Mouse (Mus musculus) thymus, postnatal 4 days (tissue): ENCODE results near the gene Ndufs2.

ENCODE experiments used
- DNase-seq: peaks from one replicate; pipeline ENCODE4 v3.0.0; 2021

The Ndufs2 gene

DNA sequence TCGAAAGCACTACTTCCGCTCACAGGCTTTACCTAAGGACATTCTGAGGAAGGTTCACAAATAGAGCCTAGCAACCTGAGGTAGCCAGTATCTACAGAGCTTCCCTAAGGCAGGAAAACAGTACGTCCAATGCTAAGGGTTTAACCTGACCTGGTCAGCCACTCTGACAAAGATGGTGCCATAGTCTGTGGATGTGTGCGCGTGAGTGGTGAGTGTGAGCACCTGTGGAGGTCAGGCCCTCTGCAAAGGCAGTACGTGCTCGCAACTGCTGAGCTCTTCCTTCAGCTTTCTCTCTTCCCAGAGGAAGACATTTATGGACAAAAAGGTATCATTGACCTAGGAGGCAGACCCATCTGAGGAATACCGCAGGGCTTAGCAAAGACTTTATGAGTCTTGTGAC is 27.2 kb upstream of the Ndufs2 start:
- no peak for DNase-seq

DNA sequence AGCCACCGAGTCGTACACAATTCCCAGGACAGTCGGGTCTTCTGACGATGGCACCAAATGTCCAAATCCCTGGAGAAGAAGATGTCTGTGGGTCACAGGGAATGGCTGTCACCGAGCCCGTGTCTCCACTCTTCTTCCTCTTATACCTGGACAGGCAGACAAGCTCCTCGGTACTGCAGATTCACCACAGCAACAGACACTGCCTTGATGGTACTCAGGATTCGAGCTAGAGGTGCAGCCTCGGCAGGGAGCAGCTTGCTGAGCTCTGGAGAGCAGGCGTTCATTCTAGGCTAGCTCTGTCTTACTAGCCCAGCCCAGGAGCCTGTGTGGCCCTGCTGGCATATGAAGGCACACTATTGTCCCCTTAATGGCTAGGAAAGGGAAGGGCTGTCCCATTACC is 26.5 kb upstream of the Ndufs2 start:
- DNase-seq, result no peak

DNA sequence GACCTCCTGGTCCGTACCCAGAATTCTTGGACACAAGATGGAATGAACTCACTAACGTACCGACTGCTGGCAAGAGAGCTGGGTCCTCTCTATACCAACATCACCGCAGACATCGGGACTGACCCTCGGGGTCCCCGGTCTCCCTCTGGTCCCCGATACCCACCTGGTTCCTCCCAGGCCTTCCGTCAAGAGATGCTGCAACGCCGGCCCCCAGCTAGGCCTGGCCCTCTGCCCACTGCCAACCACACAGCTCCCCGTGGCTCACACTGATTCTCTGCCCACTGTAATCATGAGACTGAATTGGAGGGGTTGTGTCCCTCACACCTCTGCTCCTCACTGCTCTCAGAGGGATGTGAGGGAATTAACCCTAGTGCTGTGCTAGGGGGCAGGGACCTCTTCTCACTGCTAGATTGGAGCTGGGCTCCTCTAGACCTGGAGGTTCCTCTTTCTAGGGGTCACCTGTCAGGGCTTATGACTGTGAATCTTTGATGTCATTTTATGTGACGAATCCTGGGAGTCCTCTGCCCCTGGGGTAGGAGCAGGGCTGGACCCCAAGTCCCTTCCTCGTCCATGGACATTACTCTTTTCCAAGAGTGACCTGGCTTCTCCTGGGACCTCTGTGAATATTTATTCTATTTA is 25.0 kb upstream of the Ndufs2 start:
- DNase-seq, result no peak

DNA sequence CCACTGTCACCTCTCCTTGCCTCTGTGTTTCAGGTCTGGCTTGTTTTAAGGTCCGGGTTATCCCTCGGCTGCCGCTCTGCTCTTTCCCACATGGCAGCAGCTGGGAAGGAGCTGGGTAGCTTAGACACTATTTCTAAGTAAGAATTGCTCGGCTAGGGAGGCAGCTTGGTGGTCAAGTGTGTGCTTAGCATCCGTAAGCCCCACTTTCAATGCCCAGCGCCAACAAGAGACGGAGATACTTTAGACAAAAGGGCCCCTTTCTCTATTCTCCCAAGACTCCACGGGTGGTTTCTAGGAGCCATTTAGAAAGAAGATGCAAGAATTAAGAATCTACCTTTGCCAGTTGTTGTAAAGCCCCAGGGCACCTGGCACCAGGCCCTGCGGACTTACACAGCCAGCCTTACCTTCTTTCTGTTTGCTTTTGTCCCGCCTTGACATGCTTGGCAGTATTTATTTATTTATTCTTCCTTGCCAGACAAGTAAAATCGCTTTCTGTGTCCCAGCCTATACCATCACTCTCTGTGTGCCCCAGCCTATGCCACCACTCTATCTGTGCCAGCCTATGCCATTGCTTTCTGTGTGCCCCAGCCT is 24.1 kb upstream of the Ndufs2 start:
- DNase-seq, result no peak

DNA sequence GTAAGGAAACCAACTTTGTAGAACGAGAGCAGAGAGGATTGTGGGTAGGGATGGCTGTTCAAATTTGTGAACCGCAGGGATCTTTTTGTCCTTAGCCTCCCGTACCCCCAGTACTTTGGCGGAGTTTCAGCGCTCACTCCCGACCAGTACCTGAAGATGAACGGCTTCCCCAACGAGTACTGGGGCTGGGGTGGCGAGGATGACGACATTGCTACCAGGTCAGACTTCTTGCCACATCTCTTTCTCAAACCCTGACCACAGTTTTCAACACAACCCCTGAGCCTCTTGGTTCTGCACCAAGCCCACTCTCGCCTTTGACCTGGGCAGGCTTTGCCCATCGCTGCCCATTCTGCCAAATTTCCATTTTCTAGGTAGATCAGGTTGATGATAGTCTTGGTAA is 23.0 kb upstream of the Ndufs2 start:
- no peak for DNase-seq

DNA sequence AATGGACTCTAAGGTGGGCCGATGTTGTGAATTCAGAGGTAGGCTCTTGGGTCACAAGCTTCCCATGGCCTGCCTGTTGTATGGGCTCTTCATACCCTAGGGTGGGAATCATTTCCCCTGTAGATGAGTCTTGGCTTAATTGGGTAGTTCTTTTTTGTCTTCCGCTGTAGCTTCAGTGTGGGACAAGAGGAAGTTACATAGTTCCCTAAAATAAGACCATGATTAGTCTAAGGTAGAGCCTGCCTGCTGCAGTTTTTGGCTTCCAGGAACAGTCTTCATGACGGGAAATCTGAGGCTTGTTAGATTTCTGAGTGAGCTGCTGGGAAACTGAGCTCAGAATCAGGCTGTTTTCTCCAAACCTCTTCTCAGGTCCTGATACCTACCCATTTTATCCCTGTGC is 20.9 kb upstream of the Ndufs2 start:
- no peak for DNase-seq

DNA sequence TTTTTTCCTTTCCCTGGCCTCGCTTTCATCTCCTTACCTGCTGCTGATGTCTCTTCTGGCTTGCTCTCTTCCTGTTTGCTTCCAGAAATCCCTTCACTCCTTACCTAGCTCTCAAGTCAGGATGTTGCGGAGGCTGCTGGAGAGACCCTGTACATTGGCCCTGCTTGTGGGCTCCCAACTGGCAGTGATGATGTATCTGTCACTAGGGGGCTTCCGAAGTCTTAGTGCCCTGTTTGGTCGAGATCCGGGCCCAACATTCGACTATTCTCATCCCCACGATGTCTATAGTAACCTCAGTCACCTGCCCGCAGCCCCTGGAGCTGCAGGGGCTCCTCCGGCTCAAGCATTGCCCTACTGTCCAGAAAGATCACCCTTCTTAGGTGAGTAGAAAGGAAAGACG is 20.4 kb upstream of the Ndufs2 start:
- DNase-seq, result no peak

DNA sequence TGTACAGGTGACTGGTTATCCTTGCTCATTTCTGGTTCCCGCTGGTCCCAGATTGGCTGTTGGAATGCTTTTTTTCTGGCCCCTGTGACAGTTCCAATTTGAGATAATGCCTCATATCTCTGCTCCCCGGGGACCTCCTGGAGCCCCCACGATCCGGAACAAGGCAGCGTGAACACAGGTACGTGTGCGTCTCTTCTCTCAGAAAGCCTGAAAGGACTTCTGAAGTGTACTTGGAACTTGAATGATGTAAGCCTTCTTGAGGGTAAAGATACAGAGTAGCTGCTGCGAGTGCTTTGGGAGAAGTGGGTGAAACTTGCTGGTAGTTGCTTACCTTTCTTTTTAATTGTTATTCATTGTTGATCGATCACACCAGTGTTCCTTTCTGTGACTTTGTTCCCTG is 20.0 kb upstream of the Ndufs2 start:
- DNase-seq, result no peak

DNA sequence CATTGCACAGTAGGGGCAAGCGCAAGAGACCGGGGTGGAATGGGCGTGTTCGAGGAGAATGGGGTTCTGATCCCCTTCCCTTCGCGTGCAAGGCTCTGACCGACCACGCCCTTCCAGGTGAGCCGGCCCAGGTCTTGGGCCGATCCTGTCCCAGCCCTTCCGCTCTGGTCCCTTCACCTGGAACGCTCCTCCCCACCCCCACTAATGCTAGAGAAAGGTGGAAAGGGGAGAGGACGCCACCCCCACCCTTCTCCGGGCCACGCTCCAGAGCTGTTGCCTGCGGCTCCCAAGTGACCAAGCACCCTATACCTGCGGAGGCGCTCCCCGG is 19.3 kb upstream of the Ndufs2 start:
- no peak for DNase-seq

DNA sequence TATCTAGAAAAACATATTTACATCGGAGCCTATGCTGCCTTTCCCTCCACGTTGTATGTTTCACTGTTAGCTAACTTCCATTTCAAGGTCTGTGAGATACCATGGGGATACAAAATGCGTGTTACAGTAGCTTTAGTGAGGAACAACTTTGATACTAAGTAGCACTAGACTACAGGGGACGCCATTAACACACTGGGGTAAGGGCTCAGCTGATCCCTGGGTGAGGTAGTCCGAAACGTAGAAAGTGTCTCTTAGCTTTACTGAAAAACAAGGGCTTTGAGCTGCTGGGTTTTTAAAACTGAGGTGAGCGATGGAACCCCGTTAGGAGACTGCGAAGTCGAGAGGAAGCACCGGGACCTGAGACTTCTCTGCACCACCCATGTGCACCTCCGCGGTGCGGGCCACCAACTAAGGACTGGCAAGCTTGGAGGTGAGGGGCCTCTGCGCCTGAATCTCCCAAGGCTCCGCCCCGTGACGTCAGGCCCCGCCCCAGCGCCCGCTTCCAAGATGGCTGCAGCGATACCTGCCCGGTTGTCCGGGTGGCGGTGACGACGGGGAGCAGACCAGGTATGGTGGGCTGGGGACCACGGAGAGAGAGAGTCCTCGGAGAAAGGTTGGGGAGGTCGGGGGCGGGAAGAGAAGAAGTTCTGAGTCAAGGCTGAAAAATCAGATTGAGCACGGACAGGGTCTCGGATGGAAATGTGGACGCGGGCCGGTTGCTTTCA is 18.8 kb upstream of the Ndufs2 start, which contains the start of gene B4galt3:
TSS of gene B4galt3 (plus strand) at position 481 of the 725 bp plus-strand sequence.
- DNase-seq, result peak; percentile 100

DNA sequence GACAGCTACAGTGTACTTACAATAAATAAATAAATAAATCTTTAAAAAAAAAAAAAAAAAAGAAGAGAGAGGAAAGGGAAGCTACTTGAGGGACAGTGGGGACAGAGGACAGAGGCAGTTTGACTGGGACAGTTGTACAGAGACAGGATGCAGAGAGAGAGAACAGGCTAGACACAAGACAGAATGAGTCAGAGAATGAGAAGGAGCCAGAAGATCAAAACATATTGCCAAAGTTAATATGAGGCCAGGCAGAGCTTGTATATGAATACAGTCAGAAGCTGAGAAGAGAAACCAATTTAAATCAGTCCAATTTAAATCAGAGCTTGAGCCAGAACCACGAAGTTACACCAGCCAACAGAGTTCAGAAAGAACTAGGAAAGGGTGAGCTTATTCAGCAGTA is 17.2 kb upstream of the Ndufs2 start:
- no peak for DNase-seq

DNA sequence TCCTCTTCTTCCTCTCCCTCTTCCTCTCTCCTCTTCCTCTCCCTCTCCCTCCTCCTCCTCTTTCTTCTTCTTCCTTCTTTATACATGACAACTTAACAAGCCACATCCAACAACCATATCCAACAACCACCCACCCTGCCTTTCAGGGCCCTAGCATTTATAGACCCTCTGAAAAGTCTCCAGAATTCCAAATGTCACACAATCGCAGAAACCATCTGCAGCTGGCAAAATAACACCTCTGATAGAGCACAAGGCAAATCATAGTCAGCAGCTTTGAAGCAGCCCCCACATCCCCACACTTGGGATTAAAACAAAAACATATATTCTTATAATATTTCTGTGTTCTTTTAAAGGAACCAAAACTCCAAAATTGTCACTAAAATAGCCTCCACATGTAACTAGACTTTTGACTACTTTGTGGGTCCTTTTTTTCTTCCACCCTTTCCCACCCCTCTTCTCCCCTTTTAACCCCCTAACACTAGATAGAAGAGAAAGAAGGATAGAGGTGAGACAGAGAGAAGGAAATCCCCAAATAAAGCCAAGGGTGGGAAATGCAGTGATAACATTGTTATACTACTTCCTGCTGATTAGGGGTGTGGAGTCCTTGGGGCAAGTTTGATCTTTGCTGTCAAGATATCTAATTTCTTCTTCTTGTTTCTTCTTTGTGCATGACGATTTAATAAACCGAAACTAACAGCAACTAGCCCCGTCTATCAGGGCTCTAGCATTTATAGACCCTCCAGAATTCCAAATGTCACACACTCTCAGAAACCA is 15.0 kb upstream of the Ndufs2 start:
- DNase-seq, result no peak

DNA sequence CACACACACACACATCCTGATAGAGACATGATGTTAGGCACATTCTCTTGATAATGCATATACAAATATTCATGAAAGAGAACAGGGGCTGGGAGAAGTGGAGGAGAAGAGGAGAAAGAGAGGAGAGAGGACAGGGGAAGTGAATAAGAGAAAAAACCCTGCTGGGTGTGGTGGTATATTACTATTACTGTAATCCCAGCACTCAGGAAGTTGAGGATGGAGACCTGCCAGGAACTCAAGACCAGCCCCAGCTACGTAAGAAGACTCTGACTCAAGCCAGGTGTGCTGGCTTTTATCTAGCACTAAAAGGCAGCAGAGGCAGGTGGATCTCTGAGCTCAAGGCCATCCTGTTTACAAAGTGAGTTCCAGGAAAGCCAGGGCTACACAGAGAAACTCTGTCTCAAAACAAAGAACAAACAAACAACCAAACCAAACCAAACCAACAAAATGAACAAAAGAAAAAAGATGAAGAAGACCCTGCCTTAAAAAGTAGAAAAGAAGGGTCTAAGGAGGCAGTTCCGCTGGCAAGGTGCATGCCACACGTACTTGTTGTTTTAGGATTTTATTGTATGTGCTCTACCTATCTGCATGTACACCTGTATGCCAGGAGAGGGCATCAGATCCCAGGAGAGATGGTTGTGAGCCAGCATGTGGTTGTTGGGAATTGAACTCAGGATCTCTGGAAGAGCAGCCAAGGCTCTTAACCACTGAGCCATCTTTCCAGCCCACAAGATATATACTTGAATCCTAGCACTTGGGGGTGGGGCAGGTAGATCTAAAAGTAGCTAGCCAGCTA is 12.7 kb upstream of the Ndufs2 start:
- no peak for DNase-seq

DNA sequence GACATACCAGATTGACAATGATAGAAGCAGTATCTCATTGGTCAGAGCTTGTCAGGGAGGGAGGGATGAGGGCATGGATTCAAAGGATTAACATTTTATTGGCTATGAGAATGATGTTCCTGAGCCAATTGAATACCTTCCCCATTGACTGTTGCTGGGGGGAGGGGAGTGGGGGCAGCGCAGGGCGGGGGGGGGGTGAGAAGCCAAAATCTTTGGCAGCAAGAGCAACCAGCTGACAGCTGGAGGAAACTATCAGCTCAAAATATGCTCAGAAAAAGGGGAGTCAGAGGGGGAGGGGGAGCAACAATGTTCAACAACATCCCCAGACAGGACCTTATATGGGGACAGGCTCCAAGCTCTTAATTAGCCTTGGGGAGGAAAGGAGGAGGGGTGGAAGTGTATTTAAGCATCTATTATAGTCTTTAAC is 12.0 kb upstream of the Ndufs2 start:
- DNase-seq, result no peak

DNA sequence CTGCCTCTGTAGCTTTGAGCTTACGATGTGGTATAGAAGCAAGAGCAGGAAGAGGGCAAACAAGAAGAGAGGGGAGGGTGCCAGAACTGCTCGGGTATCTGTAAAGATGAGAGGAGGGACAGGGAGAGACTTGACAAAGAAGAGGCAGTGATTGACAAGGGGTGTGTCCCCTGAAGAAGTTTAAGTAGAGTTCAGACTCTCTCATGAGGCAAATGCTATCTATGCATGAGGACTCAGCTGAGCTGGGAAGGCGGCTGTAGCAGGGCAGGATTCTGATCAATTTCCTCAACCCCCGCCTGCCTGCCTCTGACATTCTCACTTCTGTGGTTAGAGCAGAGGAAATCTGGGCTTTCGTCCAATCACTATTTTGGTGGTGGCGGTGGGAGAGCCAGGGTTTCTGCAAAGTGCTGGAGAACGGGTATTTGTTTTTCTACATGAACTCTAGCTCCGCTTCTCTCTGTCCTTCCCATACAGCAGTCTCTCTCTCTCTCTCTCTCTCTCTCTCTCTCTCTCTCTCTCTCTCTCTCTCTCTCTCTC is 11.5 kb upstream of the Ndufs2 start:
- no peak for DNase-seq

DNA sequence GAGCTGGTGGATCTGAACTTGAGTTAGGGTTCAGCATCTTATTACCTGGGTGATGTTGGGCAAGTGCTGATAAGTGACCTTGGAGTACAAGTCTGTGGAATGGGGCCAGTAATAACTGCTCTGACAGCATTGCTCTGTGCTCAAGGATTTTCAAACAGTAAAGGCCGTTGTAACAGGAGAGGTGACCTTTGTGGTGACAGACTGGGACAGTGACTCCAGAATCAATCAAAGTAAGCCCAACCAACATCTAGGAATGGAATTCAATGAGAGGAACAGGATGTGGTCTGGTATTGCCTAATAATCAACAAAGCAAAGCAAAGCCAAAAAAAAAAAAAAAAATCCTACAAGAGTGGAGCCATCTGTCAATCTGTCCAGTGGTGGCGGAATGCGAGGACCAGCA is 9.1 kb upstream of the Ndufs2 start:
- DNase-seq, result no peak

DNA sequence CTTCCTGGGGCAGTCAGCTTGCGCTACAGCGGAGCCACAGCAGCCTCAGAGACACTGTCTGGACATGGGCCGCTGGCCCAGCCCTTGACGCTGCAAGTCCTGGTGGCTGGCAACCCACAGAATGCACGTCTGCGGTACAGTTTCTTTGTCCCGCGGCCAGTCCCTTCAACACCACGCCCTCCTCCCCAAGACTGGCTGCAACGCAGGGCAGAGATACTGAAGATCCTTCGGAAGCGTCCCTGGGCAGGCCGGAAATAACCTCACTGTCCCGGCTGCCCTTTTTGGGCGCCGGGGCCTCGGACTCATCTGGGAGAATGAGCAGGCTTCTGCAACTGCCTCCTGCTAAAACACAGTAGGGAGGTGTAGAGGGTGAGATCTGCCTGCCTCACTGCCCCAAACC is 7.7 kb upstream of the Ndufs2 start:
- no peak for DNase-seq

DNA sequence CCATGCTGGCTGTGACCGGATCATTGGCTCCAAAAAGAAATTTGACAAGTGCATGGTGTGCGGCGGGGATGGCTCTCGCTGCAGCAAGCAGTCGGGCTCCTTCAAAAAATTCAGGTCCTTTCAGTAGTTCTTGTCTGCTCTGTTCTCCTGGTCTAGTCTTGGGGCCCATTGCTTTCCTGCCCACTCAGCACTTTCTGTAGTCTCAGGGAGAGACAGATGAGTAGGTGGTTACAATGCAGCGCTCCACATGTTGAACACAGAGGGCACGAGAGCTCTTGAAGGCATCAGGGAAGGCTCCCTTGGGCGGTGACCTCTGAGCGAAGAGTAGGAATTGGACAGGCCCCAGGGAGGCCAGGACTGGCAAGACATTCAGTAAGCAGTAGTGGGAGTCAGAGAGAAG is 6.6 kb upstream of the Ndufs2 start:
- DNase-seq, result no peak

DNA sequence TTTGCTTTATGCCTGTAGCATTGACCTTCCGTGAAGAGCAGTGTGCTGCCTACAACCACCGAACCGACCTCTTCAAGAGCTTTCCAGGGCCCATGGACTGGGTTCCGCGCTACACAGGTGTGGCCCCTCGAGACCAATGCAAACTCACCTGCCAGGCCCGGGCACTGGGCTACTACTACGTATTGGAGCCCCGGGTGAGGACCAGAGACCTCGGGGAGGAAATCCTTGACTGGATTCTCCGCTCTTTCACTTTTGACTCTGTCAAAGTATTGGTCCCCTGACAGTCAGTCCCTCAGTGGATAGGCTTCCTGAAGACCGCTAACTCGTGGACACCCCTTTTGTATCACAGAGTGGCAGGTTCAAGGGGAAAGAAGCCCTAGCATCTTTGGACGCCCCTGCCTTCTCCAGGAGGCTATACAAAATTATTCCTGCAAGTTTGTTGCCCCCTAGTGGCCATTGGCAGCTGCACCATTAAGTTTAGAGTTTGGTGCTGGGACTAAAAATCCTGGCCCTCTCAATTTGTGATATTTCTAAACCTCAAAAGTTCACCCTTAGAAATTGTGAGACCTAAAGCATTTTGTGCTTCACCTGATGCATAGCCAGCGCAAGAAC is 5.9 kb upstream of the Ndufs2 start:
- DNase-seq, result peak; percentile 73

DNA sequence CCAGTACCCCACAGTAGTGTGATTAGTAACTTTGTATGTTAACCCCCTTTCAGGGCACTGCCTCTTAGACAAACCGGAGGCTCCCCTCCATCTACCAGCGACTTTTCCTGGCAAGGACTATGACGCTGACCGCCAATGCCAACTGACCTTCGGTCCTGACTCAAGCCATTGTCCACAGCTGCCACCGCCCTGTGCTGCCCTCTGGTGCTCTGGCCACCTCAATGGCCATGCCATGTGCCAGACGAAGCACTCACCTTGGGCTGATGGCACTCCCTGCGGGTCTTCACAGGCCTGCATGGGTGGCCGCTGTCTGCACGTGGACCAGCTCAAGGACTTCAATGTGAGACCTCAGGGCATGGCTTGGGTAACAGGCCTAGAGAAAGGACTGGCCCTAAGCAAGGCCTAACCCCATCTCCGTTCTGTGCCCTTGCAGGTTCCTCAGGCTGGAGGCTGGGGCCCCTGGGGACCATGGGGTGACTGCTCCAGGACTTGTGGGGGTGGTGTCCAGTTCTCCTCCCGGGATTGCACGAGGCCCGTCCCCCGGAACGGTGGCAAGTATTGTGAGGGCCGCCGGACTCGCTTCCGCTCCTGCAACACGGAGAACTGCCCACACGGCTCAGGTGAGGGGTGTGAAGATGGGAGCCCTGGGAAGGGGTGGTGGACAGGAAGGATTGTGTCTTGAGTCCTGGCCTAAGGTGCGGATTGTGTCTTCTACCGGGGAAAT is 5.1 kb upstream of the Ndufs2 start:
- DNase-seq, result no peak

DNA sequence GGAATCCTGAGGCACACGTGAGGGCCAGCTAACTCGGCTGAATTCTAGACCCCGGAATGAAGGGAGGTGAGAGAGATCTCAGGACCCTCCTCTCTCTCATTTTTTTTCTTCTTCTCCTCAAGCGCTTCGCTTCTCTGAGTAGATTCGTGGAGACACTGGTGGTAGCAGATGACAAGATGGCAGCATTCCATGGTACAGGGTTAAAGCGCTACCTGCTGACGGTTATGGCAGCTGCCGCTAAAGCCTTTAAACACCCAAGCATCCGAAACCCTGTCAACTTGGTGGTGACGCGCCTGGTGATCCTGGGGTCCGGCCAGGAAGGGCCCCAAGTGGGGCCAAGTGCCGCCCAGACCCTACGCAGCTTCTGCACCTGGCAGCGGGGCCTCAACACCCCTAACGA is 1.2 kb upstream of the Ndufs2 start:
- no peak for DNase-seq
